Mouse (Mus musculus) gastrocnemius, adult 8-10 months (tissue): ENCODE measurements around the gene Sry. TPM values are rescaled to one million over a fixed set of nuclear protein-coding genes. Genes with fewer than 3 reads are reported as not detected.

ENCODE experiments used
- DNase-seq, 2 experiments: peaks; one replicate each; pipeline ENCODE4 v3.0.0; 2022; ENCODE audit warnings: low spot score in 2 of 2
- total RNA-seq, 4 experiments: library from RNA; stranded (reverse); gene quantifications; 2 replicates each; pipeline ENCODE4 v1.2.4; 2022

The Sry gene
- total RNA-seq = not detected

DNA sequence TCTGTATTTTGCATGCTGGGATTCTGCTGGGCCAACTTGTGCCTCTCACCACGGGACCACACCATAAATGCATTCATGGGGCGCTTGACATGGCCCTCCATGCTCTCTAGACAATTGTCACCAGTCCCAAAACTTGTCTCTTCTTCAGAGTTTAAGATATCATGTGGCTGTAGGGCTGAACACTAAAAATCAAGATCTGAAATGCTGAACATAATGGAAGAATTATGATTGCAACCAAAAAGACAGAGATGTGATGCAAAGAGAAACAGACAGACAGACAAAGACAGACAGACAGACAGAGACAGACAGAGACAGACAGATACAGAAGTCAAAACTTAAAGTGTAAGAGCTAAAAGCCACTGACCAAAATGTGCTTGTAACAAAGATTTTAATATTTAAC lies at the start of gene Sry:
Sry (minus strand) TSS at position 101 of the 400 bp plus-strand sequence.
- DNase-seq = no peak

Other genes with a start within 250 kb of the Sry start
- gene H2al2c, start 64.6 kb downstream of the Sry start, total RNA-seq = not detected
- gene H2al2b, start 57.0 kb upstream of the Sry start, total RNA-seq = not detected
- not detected for gene Gm4064, start 132.5 kb upstream of the Sry start, total RNA-seq
- not detected for gene Rbmy, start 167.0 kb upstream of the Sry start, total RNA-seq
- gene Gm10256, start 167.0 kb upstream of the Sry start, total RNA-seq = not detected
- not detected for gene Gm10352, start 237.3 kb upstream of the Sry start, total RNA-seq